Mouse (Mus musculus) liver, embryonic 11.5 days (tissue): ENCODE results near the gene Rfx8. TPM values are rescaled to one million over a fixed set of nuclear protein-coding genes. Genes with fewer than 3 reads are reported as not detected.

Experiments used
- ATAC-seq: fragments of 200-750 bp; cut with Nextera tagmentation; replicated peaks from 2 replicates; pipeline ENCODE4 v1.8.0; 2017; ENCODE audit warnings: moderate number of reproducible peaks, mild to moderate bottlenecking, moderate TSS enrichment, moderate library complexity; ENCODE audit not compliant: low FRiP score
- DNase-seq: peaks from one replicate; pipeline ENCODE4 v3.0.0-alpha.2; 2017; ENCODE audit warnings: low spot score
- H3K27ac ChIP-seq: fragments of 300-500 bp; sonication (generic); 2 replicates; pipeline ENCODE4 v1.5.1; 2014; ENCODE audit warnings: mild to moderate bottlenecking, low read depth, low read length, control low read depth
- H3K27me3 ChIP-seq: fragments of 300-500 bp; sonication (generic); replicated peaks from 2 replicates; pipeline ENCODE4 v1.6.1; 2014; ENCODE audit warnings: low read length, mixed read lengths; ENCODE audit not compliant: control insufficient read depth, insufficient read depth
- H3K36me3 ChIP-seq: fragments of 300-500 bp; sonication (generic); 2 replicates; pipeline ENCODE4 v1.6.1; 2014; ENCODE audit warnings: mild to moderate bottlenecking, low read length, moderate library complexity, mixed read lengths; ENCODE audit not compliant: control insufficient read depth, insufficient read depth
- H3K4me1 ChIP-seq: fragments of 300-500 bp; sonication (generic); replicated peaks from 2 replicates; pipeline ENCODE4 v1.6.1; 2014; ENCODE audit warnings: low read length, mixed read lengths; ENCODE audit not compliant: control insufficient read depth, insufficient read depth
- H3K4me2 ChIP-seq: fragments of 300-500 bp; sonication (generic); 2 replicates; pipeline ENCODE4 v1.6.1; 2014; ENCODE audit warnings: mild to moderate bottlenecking, control low read depth, moderate library complexity
- H3K4me3 ChIP-seq: fragments of 300-500 bp; sonication (generic); 2 replicates; pipeline ENCODE4 v1.5.1; 2014; ENCODE audit warnings: low read depth, low read length, control low read depth
- H3K9ac ChIP-seq: fragments of 300-500 bp; sonication (generic); 2 replicates; pipeline ENCODE4 v1.6.1; 2014; ENCODE audit warnings: low read depth, low read length, control low read depth
- H3K9me3 ChIP-seq: fragments of 300-500 bp; sonication (generic); 2 replicates; pipeline ENCODE4 v1.6.1; 2016; ENCODE audit warnings: low read length, inconsistent platforms, mixed read lengths; ENCODE audit not compliant: control insufficient read depth
- WGBS: fragments of 180-500 bp; shearing (Covaris S2); extraction: QIAGEN DNeasy Blood & Tissue Kit; methylation state at CpG from one replicate; pipeline ENCODE4 v1.1.7; 2014; 5-methylcytosine and 5-hydroxymethylcytosine counted together
- polyA plus RNA-seq: library from polyadenylated mRNA; unstranded; fragments of >200 nt; fragmentation: Nextera tagmentation; extraction: Ambion mirVana; gene quantifications from 2 replicates; pipeline ENCODE4 v1.2.1, GENCODE M21; 2014

Rfx8 gene
- polyA plus RNA-seq, 1 experiment from 2014 or later, result 0.53 TPM

DNA sequence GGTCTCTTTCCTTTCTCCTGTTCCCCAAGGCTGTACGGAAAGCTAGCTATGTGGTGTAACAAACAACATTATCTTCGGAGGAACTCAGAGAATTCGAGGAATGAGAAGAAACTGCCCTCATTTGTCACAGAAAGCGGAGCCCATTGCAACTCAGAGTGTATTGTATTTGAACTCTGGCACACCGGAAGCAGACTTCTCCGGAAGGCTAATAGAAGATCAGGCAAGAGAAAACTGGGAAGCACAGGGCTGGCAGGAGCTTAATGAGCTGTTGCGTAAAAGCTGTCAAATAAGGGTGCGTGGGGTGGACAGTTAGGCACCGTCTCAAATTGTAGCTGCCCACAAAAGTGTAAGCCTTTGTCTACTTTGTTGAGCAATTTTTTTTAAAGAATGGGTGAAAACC is 10.7 kb upstream of the Rfx8 start:
- Histone ChIP-seq H3K36me3 (no peaks in the 10 kb centered on the region), H3K27ac (no peak overlapping the region), H3K4me2 (no peak overlapping the region; the same call in 1 of the 2 replicates), H3K9me3 (no peaks in the 10 kb centered on the region), H3K4me3 (no peak overlapping the region), H3K4me1 (peaks cover 20% of the 10 kb centered on the region), H3K27me3 (no peaks in the 10 kb centered on the region), H3K9ac (no peak overlapping the region)
- 22% methylated on average over 9 of the region's 9 CpGs for WGBS
- DNase-seq (no peak), ATAC-seq (no peak)

DNA sequence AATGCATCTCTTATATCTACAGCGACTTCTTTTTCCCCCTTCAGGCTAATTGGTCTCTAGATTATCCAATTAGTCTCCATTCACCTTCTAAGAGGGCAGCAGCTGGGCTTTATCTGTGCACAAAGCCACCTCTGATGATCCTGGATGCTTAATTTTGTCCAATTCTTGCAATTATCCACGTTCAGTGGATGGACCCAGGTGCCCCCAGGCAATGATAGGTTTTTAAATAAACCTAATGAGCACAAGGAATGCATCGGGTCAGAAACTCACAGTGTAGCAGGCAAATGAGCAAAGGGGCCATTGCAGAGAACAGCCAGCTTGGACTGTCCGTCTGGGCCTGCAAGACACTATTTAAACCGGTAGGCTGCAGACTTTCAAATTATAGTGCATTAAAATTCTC is 10.1 kb upstream of the Rfx8 start:
- H3K36me3 ChIP-seq, result no peaks in the 10 kb centered on the region
- peaks cover 14% of the 10 kb centered on the region for H3K4me1 ChIP-seq
- no peak for ATAC-seq
- H3K9me3 ChIP-seq, result no peaks in the 10 kb centered on the region
- H3K4me3 ChIP-seq, result no peak overlapping the region
- H3K27me3 ChIP-seq, result no peaks in the 10 kb centered on the region
- H3K9ac ChIP-seq, result no peak overlapping the region
- 64% methylated on average over 5 of the region's 5 CpGs for WGBS
- H3K27ac ChIP-seq, result no peak overlapping the region
- DNase-seq, result no peak
- no peak overlapping the region for H3K4me2 ChIP-seq

DNA sequence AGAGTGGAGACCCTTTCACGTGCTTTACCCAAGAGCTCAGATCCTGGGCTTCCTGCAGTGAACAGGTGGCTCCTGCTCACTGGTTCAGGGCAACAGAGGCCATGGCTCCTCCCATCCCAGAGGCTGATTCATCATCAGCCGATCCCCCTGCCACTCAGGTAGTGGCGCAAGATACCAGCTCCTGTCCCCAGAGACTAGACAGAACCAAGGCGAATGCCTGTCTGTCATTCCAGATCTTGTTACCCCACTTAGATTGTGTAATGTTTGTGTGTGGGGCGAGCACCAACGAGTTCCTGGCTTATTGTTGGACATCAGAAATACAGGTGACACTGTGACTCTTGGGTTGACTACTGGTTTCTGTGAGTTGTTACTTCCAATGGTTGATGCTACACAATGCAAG is 9.1 kb upstream of the Rfx8 start:
- Histone ChIP-seq H3K4me3 (no peak overlapping the region), H3K4me2 (no peak overlapping the region), H3K27ac (no peak overlapping the region), H3K9me3 (no peaks in the 10 kb centered on the region), H3K9ac (no peak overlapping the region), H3K4me1 (peaks cover 7% of the 10 kb centered on the region), H3K27me3 (no peaks in the 10 kb centered on the region), H3K36me3 (no peaks in the 10 kb centered on the region)
- DNase-seq, result no peak
- 81% methylated on average over 6 of the region's 6 CpGs for WGBS
- ATAC-seq, result no peak

DNA sequence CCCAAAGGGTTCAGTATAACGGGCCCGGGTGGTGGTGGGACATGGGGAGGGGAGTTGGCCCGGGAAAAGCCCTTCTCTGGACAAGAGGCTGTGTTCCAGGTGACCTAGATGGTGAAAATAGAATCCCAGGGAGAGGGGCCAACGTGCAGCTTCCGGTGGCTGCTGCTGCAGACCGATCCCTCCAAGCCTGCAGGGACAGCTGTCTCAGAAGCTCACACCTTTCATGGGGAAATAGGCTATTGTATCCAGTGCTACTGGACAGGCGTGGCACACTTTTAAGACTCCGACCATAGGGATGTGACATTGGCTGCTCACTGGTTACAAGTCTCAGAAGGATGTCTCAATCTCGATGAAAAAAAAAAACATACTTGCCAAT is 542 bp upstream of the Rfx8 start:
- no peak overlapping the region for H3K27ac ChIP-seq
- H3K9ac ChIP-seq, result peak overlapping the region; percentile 66
- DNase-seq, result no peak
- H3K36me3 ChIP-seq, result no peaks in the 10 kb centered on the region
- H3K9me3 ChIP-seq, result no peaks in the 10 kb centered on the region
- H3K27me3 ChIP-seq, result no peaks in the 10 kb centered on the region
- H3K4me2 ChIP-seq, result peak overlapping the region; percentile 91
- peak overlapping the region; percentile 59 for H3K4me3 ChIP-seq
- WGBS, result 29% methylated on average over 9 of the region's 9 CpGs
- no peak for ATAC-seq
- H3K4me1 ChIP-seq, result peaks cover 13% of the 10 kb centered on the region

DNA sequence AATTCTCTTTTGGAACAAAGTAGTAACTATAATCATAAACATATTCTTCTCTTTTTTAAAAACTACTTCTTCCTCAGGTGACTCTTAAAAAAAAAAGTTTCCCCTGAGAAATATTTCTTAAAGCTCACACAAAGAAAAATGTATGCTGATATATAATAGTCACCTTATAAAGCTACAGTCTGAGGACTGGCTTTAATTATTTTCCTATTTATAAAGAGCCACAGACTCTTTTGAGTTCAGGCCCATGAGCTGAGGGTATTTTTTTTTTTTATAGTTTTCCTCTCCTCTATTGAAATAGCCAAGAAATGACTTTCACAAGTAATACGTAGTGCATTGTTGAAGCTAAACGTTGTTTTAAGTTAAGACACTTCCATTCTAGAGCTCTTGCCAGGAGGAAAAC is 611 bp downstream of the Rfx8 start:
- Histone ChIP-seq H3K4me3 (peak overlapping the region; percentile 59; the same call in 1 of the 2 replicates), H3K36me3 (no peaks in the 10 kb centered on the region), H3K4me1 (peaks cover 13% of the 10 kb centered on the region), H3K9me3 (no peaks in the 10 kb centered on the region), H3K4me2 (peak overlapping the region; percentile 91), H3K9ac (peak overlapping the region; percentile 66), H3K27me3 (no peaks in the 10 kb centered on the region), H3K27ac (no peak overlapping the region)
- WGBS, result 35% methylated on average over 2 of the region's 2 CpGs
- DNase-seq (no peak), ATAC-seq (no peak)

DNA sequence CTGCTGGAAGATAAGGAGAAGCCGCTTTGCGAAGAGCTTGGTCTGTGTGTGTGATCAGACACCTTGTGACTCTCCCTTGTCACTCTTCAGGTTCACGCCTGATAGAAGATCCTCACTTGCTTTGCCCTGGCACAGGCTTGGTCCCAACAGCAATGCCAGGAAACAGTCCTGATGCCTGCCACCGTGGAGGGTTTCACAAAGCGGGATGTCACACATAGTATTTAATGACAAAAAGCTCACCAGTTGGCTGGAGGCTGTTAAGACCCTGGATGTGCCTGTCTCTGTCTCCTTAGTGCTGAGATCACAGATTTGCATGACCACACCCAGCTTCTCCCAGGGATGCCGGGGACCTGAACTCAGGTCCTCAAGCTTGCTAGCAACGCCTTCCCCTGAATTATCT is 5.2 kb downstream of the Rfx8 start:
- Histone ChIP-seq H3K4me2 (no peak overlapping the region), H3K9me3 (no peaks in the 10 kb centered on the region), H3K4me3 (no peak overlapping the region), H3K36me3 (no peaks in the 10 kb centered on the region), H3K4me1 (peaks cover 8% of the 10 kb centered on the region), H3K9ac (no peak overlapping the region), H3K27ac (no peak overlapping the region), H3K27me3 (no peaks in the 10 kb centered on the region)
- WGBS, result 81% methylated on average over 7 of the region's 7 CpGs
- DNase-seq, result no peak
- ATAC-seq, result no peak

DNA sequence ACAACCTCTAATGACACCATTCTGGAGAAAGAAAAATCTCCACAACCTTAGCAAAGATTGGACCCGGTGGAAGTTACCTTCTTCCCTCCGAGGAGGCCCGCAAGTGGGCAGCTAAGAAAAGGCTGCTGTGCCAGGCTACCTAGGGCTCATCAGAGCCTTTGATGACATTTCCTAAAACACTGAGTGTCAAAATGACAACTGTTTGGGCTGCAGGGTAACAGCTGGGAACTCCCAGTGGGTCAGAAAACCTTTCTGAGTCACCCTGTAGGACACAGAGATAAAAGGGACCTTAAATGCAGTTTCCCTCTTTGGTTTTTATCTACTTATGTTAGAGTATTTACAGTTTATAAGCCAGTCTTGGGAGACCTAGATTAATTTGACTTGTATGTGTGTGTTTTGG is 6.1 kb downstream of the Rfx8 start:
- H3K4me2 ChIP-seq, result no peak overlapping the region
- peak overlapping the region; percentile 49; the same call in 1 of the 2 replicates for H3K27ac ChIP-seq
- 73% methylated on average over 3 of the region's 3 CpGs for WGBS
- no peaks in the 10 kb centered on the region for H3K27me3 ChIP-seq
- H3K4me3 ChIP-seq, result no peak overlapping the region
- ATAC-seq (no peak), DNase-seq (no peak)
- no peaks in the 10 kb centered on the region for H3K36me3 ChIP-seq
- H3K4me1 ChIP-seq, result peaks cover 7% of the 10 kb centered on the region
- no peak overlapping the region for H3K9ac ChIP-seq
- no peaks in the 10 kb centered on the region for H3K9me3 ChIP-seq

DNA sequence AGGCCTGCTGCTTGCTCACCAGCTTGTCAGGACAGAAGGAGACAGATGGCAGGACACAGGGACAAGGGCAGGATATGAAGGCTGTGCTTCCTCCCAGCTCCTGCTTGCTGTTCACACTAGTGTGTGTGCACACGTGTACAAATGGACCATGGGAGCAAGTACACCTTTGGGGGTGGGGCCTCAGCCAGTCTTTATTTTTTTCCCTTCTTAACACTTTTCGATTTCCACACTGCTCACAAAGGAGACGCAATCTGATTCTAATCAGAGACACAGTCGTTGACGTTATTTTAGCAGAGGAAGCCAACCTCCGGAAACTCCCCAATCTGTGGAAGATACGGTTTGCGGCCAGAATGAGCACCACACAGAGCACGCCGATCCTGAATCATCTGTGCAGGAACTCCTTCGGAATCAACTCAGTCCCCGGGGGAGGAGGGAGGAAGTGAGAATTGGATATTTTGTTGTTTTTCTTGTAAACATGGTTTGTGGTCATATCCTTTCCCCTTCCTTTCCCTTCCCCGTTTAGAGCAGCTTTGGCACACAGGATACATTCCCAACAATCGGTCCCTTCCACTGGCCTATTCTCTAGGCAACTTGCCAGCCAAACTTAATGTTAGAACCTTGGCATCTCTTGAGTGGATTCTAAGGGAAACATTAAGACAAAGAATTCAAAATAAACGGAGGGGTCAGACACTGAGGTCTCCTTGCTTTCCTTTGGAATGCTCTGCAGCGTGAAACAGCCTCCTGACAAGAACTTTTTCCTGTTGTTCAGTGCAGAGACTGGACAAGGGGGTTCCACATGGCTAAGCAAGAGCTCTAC is 6.7 kb downstream of the Rfx8 start:
- 44% methylated on average over 16 of the region's 16 CpGs for WGBS
- Histone ChIP-seq H3K36me3 (no peaks in the 10 kb centered on the region), H3K4me2 (no peak overlapping the region), H3K9me3 (no peaks in the 10 kb centered on the region), H3K4me3 (no peak overlapping the region), H3K27ac (peak overlapping the region; percentile 49; the same call in 1 of the 2 replicates), H3K4me1 (peaks cover 4% of the 10 kb centered on the region), H3K9ac (no peak overlapping the region), H3K27me3 (no peaks in the 10 kb centered on the region)
- DNase-seq (no peak), ATAC-seq (peak; percentile 45; the same call in 1 of the 2 replicates)

DNA sequence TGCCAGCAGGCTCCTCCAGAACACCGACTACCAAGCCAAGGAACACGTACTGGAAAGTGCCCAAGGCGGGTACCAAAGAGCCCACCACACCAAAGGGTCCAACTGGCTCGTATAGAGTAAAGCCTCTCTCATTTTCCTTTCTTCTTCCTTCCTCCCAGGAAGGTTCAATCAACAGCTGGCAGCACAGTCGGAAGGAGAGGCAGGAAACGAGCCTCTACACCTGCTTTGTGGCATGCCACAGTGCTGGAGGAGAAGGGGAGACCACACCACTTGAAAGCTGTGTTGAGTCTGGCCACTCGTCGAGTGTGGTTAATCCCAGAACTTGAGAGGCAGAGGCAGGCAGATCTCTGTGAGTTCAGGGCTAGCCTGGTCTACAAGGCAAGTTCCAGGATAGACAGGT is 7.5 kb downstream of the Rfx8 start:
- Histone ChIP-seq H3K4me1 (peaks cover 4% of the 10 kb centered on the region; the same call in 1 of the 2 replicates), H3K9ac (no peak overlapping the region), H3K27ac (no peak overlapping the region), H3K9me3 (no peaks in the 10 kb centered on the region), H3K27me3 (no peaks in the 10 kb centered on the region), H3K4me2 (no peak overlapping the region), H3K4me3 (no peak overlapping the region), H3K36me3 (no peaks in the 10 kb centered on the region)
- no peak for ATAC-seq
- WGBS, result 76% methylated on average over 8 of the region's 8 CpGs
- no peak for DNase-seq
